Mouse (Mus musculus) ES-E14 (cell line): Measurements from ENCODE around the gene Rnls. TPM values are rescaled to one million over a fixed set of nuclear protein-coding genes. Genes with fewer than 3 reads are reported as not detected.

ENCODE experiments used
- DNase-seq: peaks from one replicate; pipeline ENCODE4 v3.0.0-alpha.2; 2013; ENCODE audit warnings: low read depth, low spot score
- H3K27ac ChIP-seq: 2 replicates; pipeline ENCODE4 v1.5.1; 2012; ENCODE audit warnings: low read depth, mild to moderate bottlenecking, low read length, moderate library complexity, mixed read lengths; ENCODE audit not compliant: poor library complexity, insufficient read depth, severe bottlenecking
- H3K36me3 ChIP-seq: 2 replicates; pipeline ENCODE4 v1.6.1; 2012; ENCODE audit warnings: mild to moderate bottlenecking, low read length, moderate library complexity, mixed read lengths; ENCODE audit not compliant: control insufficient read depth, poor library complexity, insufficient read depth, severe bottlenecking
- H3K4me1 ChIP-seq, 2 experiments: fragments of 150-350 bp in 1 of 2; sonication (generic) in 1 of 2; 2 replicates each; pipeline ENCODE4 v1.6.1; 2012; ENCODE audit warnings: low read length in 2 of 2, mild to moderate bottlenecking in 1 of 2, mixed read lengths in 1 of 2; ENCODE audit not compliant: control insufficient read depth in 2 of 2, insufficient read depth in 2 of 2, poor library complexity in 1 of 2
- H3K4me3 ChIP-seq, 2 experiments: fragments of 150-350 bp in 1 of 2; sonication (generic) in 1 of 2; 2 replicates each; pipeline ENCODE4 v1.5.1; 2012; ENCODE audit warnings: low read length in 2 of 2, low read depth in 1 of 2, mild to moderate bottlenecking in 1 of 2, mixed read lengths in 1 of 2; ENCODE audit not compliant: insufficient read depth in 1 of 2, poor library complexity in 1 of 2, severe bottlenecking in 1 of 2
- H3K9ac ChIP-seq: 2 replicates; pipeline ENCODE4 v1.6.1; 2012; ENCODE audit warnings: low read depth, mild to moderate bottlenecking, low read length, mixed read lengths; ENCODE audit not compliant: poor library complexity, insufficient read depth, severe bottlenecking
- H3K9me3 ChIP-seq: fragments of 150-350 bp; sonication (generic); 2 replicates; pipeline ENCODE4 v1.6.1; 2012; ENCODE audit warnings: low read depth, mild to moderate bottlenecking, low read length; ENCODE audit not compliant: control insufficient read depth, insufficient read depth
- CHD2 ChIP-seq: IDR thresholded peaks from 2 replicates; pipeline ENCODE4 v1.6.1; 2014; ENCODE audit warnings: mild to moderate bottlenecking, low read depth, low read length, inconsistent platforms
- HCFC1 ChIP-seq: IDR thresholded peaks from 2 replicates; pipeline ENCODE4 v1.6.1; 2012; ENCODE audit warnings: low read length, inconsistent platforms, borderline replicate concordance; ENCODE audit not compliant: insufficient read depth
- MAFK ChIP-seq: IDR thresholded peaks from 2 replicates; pipeline ENCODE4 v1.6.1; 2014; ENCODE audit warnings: mild to moderate bottlenecking, low read depth, low read length, inconsistent platforms; ENCODE audit not compliant: insufficient read depth
- ZC3H11A ChIP-seq: IDR thresholded peaks from 2 replicates; pipeline ENCODE4 v1.6.1; 2012; ENCODE audit warnings: low read depth, mild to moderate bottlenecking, inconsistent platforms, low read length, borderline replicate concordance
- ZNF384 ChIP-seq: IDR thresholded peaks from 2 replicates; pipeline ENCODE4 v1.6.1; 2012; ENCODE audit warnings: low read depth, low read length, inconsistent platforms
- in situ Hi-C, 2 experiments: fragments of 600-800 bp; cut with MboI; formaldehyde crosslinking; loops; one replicate each; pipeline ENCODE4 v1.15.1; 2025; ENCODE audit warnings: low sequenced_read_pairs in 2 of 2, inconsistent platforms in 1 of 2; ENCODE audit not compliant: unreplicated experiment in 2 of 2
- total RNA-seq: library from RNA; depleted of rRNA; stranded (reverse); fragments of 300-350 nt; gene quantifications from 2 replicates; pipeline ENCODE4 v1.2.3, GENCODE M21; 2012

Gene Rnls
- total RNA-seq, 1 experiment, result 0.80 TPM

DNA sequence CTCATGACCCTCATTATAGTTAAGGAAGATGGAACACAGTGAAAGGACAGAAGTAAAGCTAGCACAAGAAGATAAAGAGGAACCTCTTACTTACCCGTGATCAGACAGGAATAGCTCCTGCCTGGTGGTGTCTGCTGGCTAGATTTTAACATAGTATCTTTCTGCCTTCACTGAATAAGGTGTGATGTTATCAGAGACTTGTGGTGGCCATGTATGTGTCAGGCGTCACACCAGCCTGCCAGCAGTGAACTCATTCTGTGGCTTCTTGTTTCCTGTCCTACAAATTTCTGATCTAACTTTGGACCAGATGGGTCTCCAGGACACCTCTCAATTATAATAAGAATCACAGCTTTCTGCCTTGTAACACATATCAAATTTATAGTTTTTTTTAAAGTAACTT, 129.7 kb downstream of the Rnls start:
- Histone ChIP-seq H3K4me3 (no peak overlapping the region), H3K36me3 (no peaks in the 10 kb centered on the region), H3K4me1 (peaks cover 0 to 5% of the 10 kb centered on the region in 2 experiments; a peak in 1 of 4 replicates), H3K27ac (no peak overlapping the region), H3K9ac (no peak overlapping the region), H3K9me3 (no peaks in the 10 kb centered on the region)
- no peak for TF ChIP-seq HCFC1
- no peak for TF ChIP-seq MAFK
- TF ChIP-seq CHD2, result no peak
- no peak for TF ChIP-seq ZC3H11A
- TF ChIP-seq ZNF384, result no peak
- no peak for DNase-seq
- in situ Hi-C loops, result no loop called here

- in situ Hi-C loops, result no loop called here
- TF ChIP-seq ZNF384 (no peak), ZC3H11A (no peak), CHD2 (no peak), HCFC1 (no peak), MAFK (peak; percentile 78)
- Histone ChIP-seq H3K27ac (no peak overlapping the region), H3K36me3 (no peaks in the 10 kb centered on the region), H3K4me1 (no peaks in the 10 kb centered on the region), H3K4me3 (no peak overlapping the region), H3K9ac (no peak overlapping the region), H3K9me3 (no peaks in the 10 kb centered on the region)
- DNase-seq, result no peak
These were observed 132.9 kb downstream of the Rnls start for GRCm38 (mm10) chr19:33259164-33259563.

DNA sequence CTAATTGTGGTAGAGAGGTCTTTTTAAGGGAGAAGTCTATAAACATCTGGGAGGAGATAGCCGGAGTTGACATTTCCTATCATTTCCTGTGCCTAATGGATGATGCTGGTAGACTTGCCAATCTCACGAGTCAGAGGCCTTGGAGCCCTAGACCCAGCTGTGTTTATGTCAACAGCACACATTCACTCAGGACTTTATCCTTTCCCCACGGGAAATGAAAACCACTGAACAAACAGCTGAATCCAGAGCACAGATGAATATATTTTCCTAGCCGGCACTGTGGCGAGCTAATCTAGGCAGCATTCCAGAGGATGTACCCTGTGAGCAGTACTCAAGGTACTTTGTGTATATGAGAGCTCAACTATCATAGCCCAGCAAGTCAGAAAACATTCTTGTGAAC, 138.2 kb downstream of the Rnls start:
- Histone ChIP-seq H3K4me3 (no peak overlapping the region), H3K27ac (no peak overlapping the region), H3K36me3 (no peaks in the 10 kb centered on the region), H3K4me1 (no peaks in the 10 kb centered on the region), H3K9ac (no peak overlapping the region), H3K9me3 (no peaks in the 10 kb centered on the region)
- in situ Hi-C loops, result no loop called here
- no peak for DNase-seq
- TF ChIP-seq ZNF384 (no peak), MAFK (no peak), ZC3H11A (no peak), CHD2 (no peak), HCFC1 (no peak)

GRCm38 (mm10) chr19:33252226-33252625, 139.9 kb downstream of the Rnls start:
- Histone ChIP-seq H3K9me3 (no peaks in the 10 kb centered on the region), H3K36me3 (no peaks in the 10 kb centered on the region), H3K27ac (no peak overlapping the region), H3K9ac (no peak overlapping the region), H3K4me3 (no peak overlapping the region), H3K4me1 (no peaks in the 10 kb centered on the region)
- TF ChIP-seq ZNF384 (no peak), ZC3H11A (no peak), CHD2 (no peak), MAFK (no peak), HCFC1 (no peak)
- in situ Hi-C loops, result no loop called here
- DNase-seq, result no peak

GRCm38 (mm10) chr19:33244196-33244595, 147.9 kb downstream of the Rnls start:
- Histone ChIP-seq H3K9me3 (no peaks in the 10 kb centered on the region), H3K36me3 (no peaks in the 10 kb centered on the region), H3K4me3 (no peak overlapping the region), H3K27ac (no peak overlapping the region), H3K4me1 (no peaks in the 10 kb centered on the region), H3K9ac (no peak overlapping the region)
- no peak for DNase-seq
- in situ Hi-C loops, result loop anchor here in 1 of 2 experiments (25.0 kb wide), 1 partner anchor 532 kb away; no protein-coding TSS in a partner anchor
- no peak for TF ChIP-seq MAFK
- TF ChIP-seq HCFC1, result no peak
- no peak for TF ChIP-seq ZNF384
- no peak for TF ChIP-seq CHD2
- TF ChIP-seq ZC3H11A, result no peak
